Mouse (Mus musculus): Measurements from ENCODE around the gene Vgll4. TPM values are rescaled to one million over a fixed set of nuclear protein-coding genes. Genes with fewer than 3 reads are reported as not detected.

Gene Vgll4
- polyA plus RNA-seq, 1 experiment: 36.1 TPM

DNA sequence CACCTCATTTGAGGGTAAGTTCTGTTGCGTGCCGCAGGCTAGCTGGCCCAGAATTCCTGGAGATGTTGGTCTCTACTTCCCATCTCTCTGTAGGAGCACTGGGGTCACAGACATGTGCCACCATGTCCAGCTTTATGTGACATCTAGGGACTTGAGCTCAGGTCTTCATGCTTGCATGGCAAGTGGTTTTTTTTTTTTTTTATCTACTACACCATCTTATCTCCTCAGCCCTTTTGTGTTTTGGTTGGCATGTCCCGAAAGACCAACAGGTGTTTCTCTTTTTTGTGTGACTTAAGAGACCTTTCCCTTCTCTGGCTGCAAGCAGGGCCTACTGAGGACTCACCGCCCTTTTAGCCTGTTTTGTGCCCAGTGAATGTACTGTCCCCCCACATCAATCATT is 113.3 kb downstream of the Vgll4 start:
- Histone ChIP-seq H3K27me3 (ENCODE audit: control insufficient read depth, insufficient read depth, low read length) (no peaks in the 10 kb centered on the region), H3K36me3 (ENCODE audit: control insufficient read depth, insufficient read depth, low read length) (peaks cover 13% of the 10 kb centered on the region), H3K27ac (ENCODE audit: insufficient read depth, low read length) (no peak overlapping the region), H3K4me1 (ENCODE audit: control insufficient read depth, insufficient read depth, insufficient read length) (no peaks in the 10 kb centered on the region), H3K4me3 (ENCODE audit: extremely low read depth, insufficient read depth, insufficient read length) (no peak overlapping the region)
- no peak for TF ChIP-seq POLR2A (IDR thresholded peaks at IDR 0.05; ENCODE audit: low read depth, low read length)
- TF ChIP-seq CTCF (IDR thresholded peaks at IDR 0.05; ENCODE audit: extremely low read depth, insufficient read depth, insufficient read length, insufficient replicate concordance): no peak
- 88% methylated on average over 4 of the region's 4 CpGs for WGBS
- DNase-seq (ENCODE audit: low read depth in 1 of 2, low spot score in 2 of 2): no peak

DNA sequence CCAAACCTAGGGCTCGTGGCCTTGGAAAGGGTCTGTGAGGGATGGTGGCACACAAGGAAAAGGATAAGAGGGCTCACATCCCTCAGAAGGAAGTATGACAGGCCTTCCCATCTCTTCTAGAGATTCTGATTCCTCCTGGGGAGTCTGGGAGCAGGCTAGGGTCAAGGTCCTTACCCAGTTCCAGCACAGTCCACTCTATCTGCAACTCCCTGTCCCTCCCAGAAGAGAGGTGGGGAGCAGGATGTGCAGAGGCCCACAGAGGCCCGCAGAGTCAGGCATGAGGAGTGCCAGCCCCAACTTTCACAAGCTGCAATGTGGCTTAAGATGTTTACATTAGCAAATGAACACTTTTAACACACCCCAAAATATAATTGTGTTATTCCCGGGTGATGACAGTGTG is 114.2 kb downstream of the Vgll4 start:
- DNase-seq (ENCODE audit: low read depth in 1 of 2, low spot score in 2 of 2): no peak
- 79% methylated on average over 3 of the region's 3 CpGs for WGBS
- no peaks in the 10 kb centered on the region for H3K27me3 ChIP-seq (ENCODE audit: control insufficient read depth, insufficient read depth, low read length)
- H3K27ac ChIP-seq (ENCODE audit: insufficient read depth, low read length): no peak overlapping the region
- TF ChIP-seq POLR2A (IDR thresholded peaks at IDR 0.05; ENCODE audit: low read depth, low read length) (no peak), CTCF (IDR thresholded peaks at IDR 0.05; ENCODE audit: extremely low read depth, insufficient read depth, insufficient read length, insufficient replicate concordance) (no peak)
- no peaks in the 10 kb centered on the region for H3K4me1 ChIP-seq (ENCODE audit: control insufficient read depth, insufficient read depth, insufficient read length)
- peaks cover 7% of the 10 kb centered on the region; the same call in 1 of the 2 replicates for H3K36me3 ChIP-seq (ENCODE audit: control insufficient read depth, insufficient read depth, low read length)
- no peak overlapping the region for H3K4me3 ChIP-seq (ENCODE audit: extremely low read depth, insufficient read depth, insufficient read length)

DNA sequence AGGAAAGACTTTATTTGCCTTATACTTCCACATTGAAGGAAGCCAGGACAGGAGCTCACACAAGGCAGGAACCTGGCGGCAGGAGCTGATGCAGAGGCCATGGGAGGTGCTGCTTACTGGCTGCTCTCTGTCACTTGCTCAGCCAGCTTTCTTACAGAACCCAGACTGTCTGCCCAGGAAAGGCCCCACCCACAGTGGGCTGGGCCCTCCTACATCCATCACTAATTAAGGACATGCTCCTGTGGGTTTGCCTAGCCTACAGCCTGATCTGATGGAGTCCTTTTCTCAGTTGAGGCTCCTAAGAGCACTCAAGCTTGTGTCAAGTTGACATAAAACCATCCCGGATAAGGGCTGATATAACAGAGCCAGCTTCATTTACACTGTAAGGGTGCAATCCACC is 115.4 kb downstream of the Vgll4 start:
- WGBS: 89% methylated on average over 2 of the region's 2 CpGs
- no peak overlapping the region for H3K4me3 ChIP-seq (ENCODE audit: extremely low read depth, insufficient read depth, insufficient read length)
- no peaks in the 10 kb centered on the region for H3K4me1 ChIP-seq (ENCODE audit: control insufficient read depth, insufficient read depth, insufficient read length)
- H3K36me3 ChIP-seq (ENCODE audit: control insufficient read depth, insufficient read depth, low read length): 0 out of 2 replicates have a peak, but pooled peaks cover 2% of the 10 kb centered on the region
- no peak for DNase-seq (ENCODE audit: low read depth in 1 of 2, low spot score in 2 of 2)
- no peak for TF ChIP-seq CTCF (IDR thresholded peaks at IDR 0.05; ENCODE audit: extremely low read depth, insufficient read depth, insufficient read length, insufficient replicate concordance)
- TF ChIP-seq POLR2A (IDR thresholded peaks at IDR 0.05; ENCODE audit: low read depth, low read length): no peak
- H3K27ac ChIP-seq (ENCODE audit: insufficient read depth, low read length): no peak overlapping the region
- no peaks in the 10 kb centered on the region for H3K27me3 ChIP-seq (ENCODE audit: control insufficient read depth, insufficient read depth, low read length)

DNA sequence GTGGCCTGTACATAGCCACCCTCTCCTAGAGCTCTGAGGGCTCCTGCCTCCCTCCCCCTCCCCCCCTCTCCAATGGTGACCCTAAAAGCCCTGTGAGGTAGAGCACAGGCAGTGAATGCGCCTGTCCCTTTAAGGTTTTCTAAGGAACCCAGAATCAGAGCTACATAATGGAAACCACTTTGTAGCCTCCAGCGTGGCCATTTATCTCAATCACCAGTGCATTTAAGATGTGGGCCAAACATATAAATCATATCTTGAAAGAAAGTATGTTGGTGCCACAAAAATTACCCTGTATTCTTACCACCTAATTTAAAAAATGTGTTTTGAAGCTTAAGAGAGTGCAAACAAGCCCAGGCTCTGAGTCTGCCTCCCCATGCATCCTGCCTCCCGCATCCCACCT is 117.1 kb downstream of the Vgll4 start:
- Histone ChIP-seq H3K27me3 (ENCODE audit: control insufficient read depth, insufficient read depth, low read length) (no peaks in the 10 kb centered on the region), H3K4me1 (ENCODE audit: control insufficient read depth, insufficient read depth, insufficient read length) (no peaks in the 10 kb centered on the region), H3K27ac (ENCODE audit: insufficient read depth, low read length) (no peak overlapping the region), H3K36me3 (ENCODE audit: control insufficient read depth, insufficient read depth, low read length) (no peaks in the 10 kb centered on the region), H3K4me3 (ENCODE audit: extremely low read depth, insufficient read depth, insufficient read length) (no peak overlapping the region)
- TF ChIP-seq CTCF (IDR thresholded peaks at IDR 0.05; ENCODE audit: extremely low read depth, insufficient read depth, insufficient read length, insufficient replicate concordance): no peak
- no peak for TF ChIP-seq POLR2A (IDR thresholded peaks at IDR 0.05; ENCODE audit: low read depth, low read length)
- WGBS: 88% methylated on average over 3 of the region's 3 CpGs
- no peak for DNase-seq (ENCODE audit: low read depth in 1 of 2, low spot score in 2 of 2)

DNA sequence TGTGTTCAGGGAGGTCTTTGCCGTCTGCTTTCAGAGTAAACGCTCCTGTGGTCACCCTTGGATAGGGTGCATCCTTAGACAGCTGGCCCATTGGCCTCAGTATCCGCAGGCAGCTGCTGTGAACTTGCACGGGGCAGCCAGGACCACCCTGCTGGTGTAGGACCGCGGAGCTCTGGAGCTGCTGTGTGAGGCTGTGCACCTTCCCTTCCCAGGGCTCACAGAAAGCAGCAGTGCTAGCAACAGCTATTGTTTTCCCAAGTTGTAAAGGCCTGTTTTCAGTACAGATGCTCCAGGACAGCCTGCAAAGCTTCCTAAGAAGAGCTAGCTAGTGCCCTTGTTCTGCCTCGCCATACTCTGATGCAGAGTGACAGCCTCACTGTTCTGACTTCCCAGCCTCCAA is 118.1 kb downstream of the Vgll4 start:
- Histone ChIP-seq H3K36me3 (ENCODE audit: control insufficient read depth, insufficient read depth, low read length) (no peaks in the 10 kb centered on the region), H3K4me3 (ENCODE audit: extremely low read depth, insufficient read depth, insufficient read length) (no peak overlapping the region), H3K27me3 (ENCODE audit: control insufficient read depth, insufficient read depth, low read length) (no peaks in the 10 kb centered on the region), H3K27ac (ENCODE audit: insufficient read depth, low read length) (no peak overlapping the region), H3K4me1 (ENCODE audit: control insufficient read depth, insufficient read depth, insufficient read length) (no peaks in the 10 kb centered on the region)
- TF ChIP-seq CTCF (IDR thresholded peaks at IDR 0.05; ENCODE audit: extremely low read depth, insufficient read depth, insufficient read length, insufficient replicate concordance) (no peak), POLR2A (IDR thresholded peaks at IDR 0.05; ENCODE audit: low read depth, low read length) (no peak)
- WGBS: 84% methylated on average over 7 of the region's 7 CpGs
- no peak for DNase-seq (ENCODE audit: low read depth in 1 of 2, low spot score in 2 of 2)

DNA sequence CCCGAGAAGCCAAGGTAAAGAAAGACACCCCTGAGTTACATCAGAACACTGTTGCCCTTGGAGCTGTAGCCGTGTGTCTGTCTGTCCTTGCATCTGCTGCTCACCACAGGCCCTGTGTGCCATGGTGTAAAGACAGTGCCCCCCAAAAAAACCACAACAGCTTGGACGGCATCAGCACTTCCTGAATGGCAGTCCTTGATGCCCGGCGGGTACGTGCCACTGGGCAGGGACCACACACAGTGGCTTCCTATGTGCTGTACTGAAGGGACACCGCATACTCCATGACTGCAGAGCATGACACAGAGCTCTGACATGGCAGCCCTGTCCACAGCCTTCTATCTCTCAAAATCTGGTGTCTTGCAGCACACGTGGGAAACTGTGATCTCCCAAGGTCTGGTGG is 120.0 kb downstream of the Vgll4 start:
- no peak for TF ChIP-seq CTCF (IDR thresholded peaks at IDR 0.05; ENCODE audit: extremely low read depth, insufficient read depth, insufficient read length, insufficient replicate concordance)
- no peak for TF ChIP-seq POLR2A (IDR thresholded peaks at IDR 0.05; ENCODE audit: low read depth, low read length)
- Histone ChIP-seq H3K36me3 (ENCODE audit: control insufficient read depth, insufficient read depth, low read length) (no peaks in the 10 kb centered on the region), H3K27me3 (ENCODE audit: control insufficient read depth, insufficient read depth, low read length) (no peaks in the 10 kb centered on the region), H3K4me3 (ENCODE audit: extremely low read depth, insufficient read depth, insufficient read length) (no peak overlapping the region), H3K27ac (ENCODE audit: insufficient read depth, low read length) (no peak overlapping the region), H3K4me1 (ENCODE audit: control insufficient read depth, insufficient read depth, insufficient read length) (no peaks in the 10 kb centered on the region)
- DNase-seq (ENCODE audit: low read depth in 1 of 2, low spot score in 2 of 2): no peak
- WGBS: 35% methylated on average over 8 of the region's 8 CpGs

DNA sequence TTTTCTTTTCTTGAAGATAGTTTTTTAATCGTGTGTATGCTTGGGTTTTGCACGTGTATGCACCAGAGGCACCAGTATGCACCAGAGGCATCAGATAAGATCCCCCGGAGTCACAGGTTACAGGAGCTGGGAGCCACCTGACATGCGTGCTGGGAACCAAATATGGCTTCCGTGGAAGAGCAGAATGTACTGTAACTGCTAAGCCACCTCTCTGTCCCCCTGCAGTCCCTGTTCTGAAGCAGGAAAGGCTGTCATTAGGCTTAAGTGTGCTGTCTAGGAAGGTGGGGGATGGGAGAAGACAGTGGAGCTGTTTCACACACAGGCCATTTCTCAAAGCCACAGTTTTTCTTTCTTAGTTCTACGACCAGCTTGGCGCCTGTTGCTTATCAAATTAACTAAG is 121.0 kb downstream of the Vgll4 start:
- no peak overlapping the region for H3K27ac ChIP-seq (ENCODE audit: insufficient read depth, low read length)
- TF ChIP-seq CTCF (IDR thresholded peaks at IDR 0.05; ENCODE audit: extremely low read depth, insufficient read depth, insufficient read length, insufficient replicate concordance) (no peak), POLR2A (IDR thresholded peaks at IDR 0.05; ENCODE audit: low read depth, low read length) (no peak)
- no peak for DNase-seq (ENCODE audit: low read depth in 1 of 2, low spot score in 2 of 2)
- H3K4me1 ChIP-seq (ENCODE audit: control insufficient read depth, insufficient read depth, insufficient read length): no peaks in the 10 kb centered on the region
- H3K36me3 ChIP-seq (ENCODE audit: control insufficient read depth, insufficient read depth, low read length): no peaks in the 10 kb centered on the region
- H3K27me3 ChIP-seq (ENCODE audit: control insufficient read depth, insufficient read depth, low read length): no peaks in the 10 kb centered on the region
- WGBS: 28% methylated on average over 7 of the region's 7 CpGs
- H3K4me3 ChIP-seq (ENCODE audit: extremely low read depth, insufficient read depth, insufficient read length): no peak overlapping the region
